Comparison of ENCODE assay signal across 8 mouse cellular contexts in the genomic region with DNA sequence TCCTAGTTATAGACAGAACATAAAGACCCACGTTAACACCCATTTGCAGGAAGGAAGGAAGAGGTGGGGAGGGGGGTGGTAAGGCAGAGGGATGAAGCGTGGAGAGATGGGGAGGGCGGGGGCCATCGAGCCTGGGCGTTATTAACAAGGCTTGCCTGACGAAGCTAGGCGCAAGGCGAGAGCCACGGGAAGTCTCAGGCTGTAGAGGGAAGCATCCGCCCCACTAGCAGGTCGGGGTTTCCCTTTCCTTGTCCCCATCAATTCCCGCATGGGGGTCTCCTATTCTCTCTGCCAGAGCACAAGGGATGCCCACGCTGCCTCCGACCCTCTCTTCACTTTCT. TPM values are rescaled to one million over a fixed set of nuclear protein-coding genes. Genes with fewer than 3 reads are reported as not detected.
DNase-seq lines count a peak whose midpoint lies in the region; ATAC-seq lines count a peak whose summit lies in the region.

No protein-coding gene starts in this region.

- H3K9ac ChIP-seq in liver, embryonic 12.5 days = no peak overlapping the region

- no peaks in the 10 kb centered on the region for H3K9me3 ChIP-seq in heart, embryonic 10.5 days
- H3K9me3 ChIP-seq in liver, embryonic 12.5 days (replicated peaks) = no peaks in the 10 kb centered on the region

- intact Hi-C loops in left cerebral cortex, postnatal 14 days (cut with DNase I) = loop anchor here (5.0 kb wide), 2 partner anchors 1065 to 1520 kb away; no protein-coding TSS in a partner anchor

- no peak overlapping the region for H3K4me2 ChIP-seq in liver, embryonic 12.5 days

- peak overlapping the region; percentile 22; the same call in 1 of the 2 replicates for H3K4me3 ChIP-seq in heart, embryonic 10.5 days
- H3K4me3 ChIP-seq in liver, embryonic 12.5 days = no peak overlapping the region

- WGBS in heart, embryonic 10.5 days = 15% methylated on average over 14 of the region's 14 CpGs
- WGBS in liver, embryonic 12.5 days (ENCODE audit: insufficient replicate concordance) = 6% methylated on average over 14 of the region's 14 CpGs

- ATAC-seq in liver, embryonic 12.5 days = no peak

- peak overlapping the region; percentile 79 for H3K27ac ChIP-seq in heart, embryonic 10.5 days
- H3K27ac ChIP-seq in liver, embryonic 12.5 days = peak overlapping the region; percentile 36; the same call in 1 of the 2 replicates

- peaks cover 74% of the 10 kb centered on the region for H3K27me3 ChIP-seq in heart, embryonic 10.5 days (ENCODE audit: insufficient read depth, poor library complexity, severe bottlenecking)
- H3K27me3 ChIP-seq in liver, embryonic 12.5 days (replicated peaks) = peaks cover 99% of the 10 kb centered on the region

- DNase-seq in heart, embryonic 10.5 days (ENCODE audit: low spot score) = peak; percentile 43
- DNase-seq in heart, adult 9 months (ENCODE audit: low spot score in 2 of 2) = no peak
- DNase-seq in urinary bladder, adult 2 months (ENCODE audit: low spot score) = peak; percentile 31
- DNase-seq in urinary bladder, postnatal 10 days (ENCODE audit: low spot score) = no peak
- DNase-seq in ovary, postnatal 14 days (ENCODE audit: low spot score) = no peak
- DNase-seq in left cerebral cortex, postnatal 14 days (ENCODE audit: low spot score in 2 of 2) = no peak
- no peak for DNase-seq in gastrocnemius, adult 8-10 months (ENCODE audit: low spot score in 2 of 2)

- peaks cover 44% of the 10 kb centered on the region for H3K4me1 ChIP-seq in heart, embryonic 10.5 days
- no peaks in the 10 kb centered on the region for H3K4me1 ChIP-seq in liver, embryonic 12.5 days

- H3K36me3 ChIP-seq in heart, embryonic 10.5 days = no peaks in the 10 kb centered on the region
- H3K36me3 ChIP-seq in liver, embryonic 12.5 days = no peaks in the 10 kb centered on the region

RNA-seq across cellular contexts. Expression of a gene that starts 18.9 kb away (rescaled TPM):
- 16.2 and 48.0 TPM in 2 replicates for polyA plus RNA-seq in heart, embryonic 10.5 days (2016; fragmentation: Nextera tagmentation; extraction: Ambion mirVana)
- polyA plus RNA-seq in urinary bladder, adult 2 months (2012; rRNA removed) = 118 and 128 TPM in 2 replicates
- 23.3 and 26.8 TPM in 2 replicates for polyA plus RNA-seq in liver, embryonic 12.5 days (2016; fragmentation: Nextera tagmentation; extraction: Ambion mirVana)
- 10 to 100 TPM; 36.7 to 46.6 TPM for total RNA-seq in left cerebral cortex, postnatal 14 days (2021)
- total RNA-seq in gastrocnemius, adult 8-10 months (2022) = 10 to 100 TPM; 18.0 to 21.0 (median 20.2) TPM

Comparison
In these comparisons a context has a peak if more than half of its experiments do, and no peak if none do; other contexts are left out.
1. DNase-seq: peak in heart, embryonic 10.5 days (single experiment) and urinary bladder, adult 2 months (single experiment); none in heart, adult 9 months (0 of 2), urinary bladder, postnatal 10 days (single experiment), ovary, postnatal 14 days (single experiment), left cerebral cortex, postnatal 14 days (0 of 2) and gastrocnemius, adult 8-10 months (0 of 2).